Mouse (Mus musculus): ENCODE data around the gene Vmn2r117.

DNA sequence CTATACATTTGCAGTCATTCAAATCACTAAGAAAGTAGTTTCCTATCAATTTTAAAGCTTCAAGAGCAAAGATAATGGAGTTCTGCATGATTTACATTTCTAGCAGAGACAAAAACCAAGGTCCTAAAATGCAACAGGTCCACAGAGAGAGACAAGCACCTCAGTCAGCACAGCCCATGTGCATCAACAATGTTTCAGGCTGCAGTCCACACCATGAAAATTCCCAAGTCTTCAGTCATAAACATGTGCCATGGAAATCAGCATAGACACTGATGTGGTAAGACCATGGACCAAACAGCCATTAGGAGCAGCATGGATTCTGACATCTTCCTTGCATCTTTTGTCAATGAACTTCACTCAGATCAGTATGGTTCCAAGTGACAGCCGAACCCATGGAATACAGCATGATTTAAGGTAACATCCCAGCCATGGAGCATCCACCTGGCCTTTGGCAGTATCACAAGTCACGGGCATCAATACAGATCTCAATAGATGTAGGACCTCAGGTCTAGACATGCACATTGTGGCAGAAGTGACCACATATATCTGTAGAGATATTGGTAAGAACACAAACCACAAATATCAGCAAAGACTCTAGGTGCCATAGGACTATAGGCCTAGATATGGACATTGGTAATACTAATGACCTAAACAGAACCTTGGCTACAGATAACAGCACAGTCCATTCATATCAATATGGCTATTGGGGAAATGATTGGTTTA, 39.4 kb upstream of the Vmn2r117 start:
- TF ChIP-seq CTCF (IDR thresholded peaks at IDR 0.05; ENCODE audit: low read depth, low read length) (no peak), POLR2A (IDR thresholded peaks at IDR 0.05; ENCODE audit: insufficient read depth, low read length) (no peak)

Measured in ES-Bruce4 (cell line).